Mouse (Mus musculus) monocyte, adult 5-6 weeks (primary cell): ENCODE results near the gene Dmrtc1c2. TPM values are rescaled to one million over a fixed set of nuclear protein-coding genes. Genes with fewer than 3 reads are reported as not detected.
"Not testable (repeated sequence)": the region's sequence is repeated elsewhere in the genome, so short reads cannot be mapped to it uniquely, and the experiment has no call there.

Experiments used
- ATAC-seq: fragments of 153-309, 156-312 bp; replicated peaks from 2 replicates; pipeline ENCODE4 v1.8.0; 2017; ENCODE audit warnings: mild to moderate bottlenecking; ENCODE audit not compliant: low TSS enrichment, insufficient number of reproducible peaks, severe bottlenecking, poor library complexity, low FRiP score
- total RNA-seq: library from RNA; stranded (forward); fragments of 200-1000, 200-491, 200-594 nt; gene quantifications from 3 replicates; pipeline ENCODE4 v1.2.3, GENCODE M21; 2017

Gene Dmrtc1c2
- not detected in 3 replicates for total RNA-seq

- ATAC-seq, result not testable (repeated sequence)
Measured at GRCm38 (mm10) chrX:102854516-102854915, at the start of gene Dmrtc1c2. TSS of gene Dmrtc1c2 (minus strand) at chrX:102854616.

DNA sequence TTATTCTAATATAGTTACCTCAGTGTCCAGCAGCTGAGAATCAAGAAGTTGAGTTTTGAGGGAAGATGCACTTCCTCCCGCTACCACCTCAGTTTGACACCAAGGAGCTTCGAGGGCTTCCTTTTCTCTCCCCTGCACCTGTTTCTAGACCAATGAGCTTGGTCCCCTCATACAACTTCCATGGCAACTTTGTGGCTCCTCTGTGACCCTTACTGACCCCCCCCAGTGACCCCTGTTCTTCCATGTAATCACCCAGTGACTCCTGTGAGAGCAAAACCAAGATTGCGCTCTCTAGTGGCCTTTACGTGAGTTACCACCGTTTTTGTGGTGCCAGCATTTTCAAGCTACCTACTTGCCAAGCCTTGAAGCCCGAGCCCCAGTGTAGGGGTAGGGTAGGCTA, 13.5 kb upstream of the Dmrtc1c2 start, which contains the start of gene 1700031F05Rik:
Gene 1700031F05Rik (minus strand): TSS at position 101 of the 400 bp plus-strand sequence.
- ATAC-seq, result no peak

GRCm38 (mm10) chrX:102812311-102812710, 42.1 kb downstream of the Dmrtc1c2 start:
- ATAC-seq, result no peak

DNA sequence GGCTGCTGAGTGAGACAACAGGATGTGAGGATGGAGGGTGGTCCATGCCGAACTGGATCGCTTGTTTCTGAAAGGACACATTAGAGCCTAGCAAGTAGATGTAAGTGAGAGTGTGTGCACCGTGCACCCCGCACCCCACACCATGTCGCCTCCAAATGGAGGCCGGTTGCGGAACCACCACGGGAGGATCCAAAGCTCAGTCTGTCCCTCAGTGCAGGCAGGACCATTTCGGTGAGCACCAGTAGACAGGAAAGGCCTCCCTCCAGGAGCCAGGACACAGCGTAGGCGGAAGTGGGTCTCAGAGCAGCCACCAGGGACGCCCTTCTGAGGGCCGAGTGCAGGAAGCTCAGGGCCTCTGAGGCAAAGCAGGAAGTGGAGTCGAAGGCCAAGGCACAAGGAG, 51.8 kb downstream of the Dmrtc1c2 start, which contains the start of gene Dmrtc1c1:
Gene Dmrtc1c1 (plus strand): TSS at position 301 of the 400 bp plus-strand sequence.
- not testable (repeated sequence) for ATAC-seq

Other genes with a start within 250 kb of the Dmrtc1c2 start
- 5.2 to 6.7 TPM (median 6.1 TPM) in 3 replicates for gene Phka1, start 210.4 kb downstream of the Dmrtc1c2 start, total RNA-seq
- not detected in 3 replicates for gene Gm3880, start 167.6 kb downstream of the Dmrtc1c2 start, total RNA-seq
- gene Gm9112, start 147.0 kb downstream of the Dmrtc1c2 start, total RNA-seq, result not detected in 3 replicates
- not detected in 3 replicates for gene Dmrtc1b, start 146.8 kb downstream of the Dmrtc1c2 start, total RNA-seq
- gene Dmrtc1c1, start 51.7 kb downstream of the Dmrtc1c2 start, total RNA-seq, result not detected in 3 replicates
- gene 1700031F05Rik, start 13.4 kb upstream of the Dmrtc1c2 start, total RNA-seq, result not detected in 3 replicates
- not detected in 3 replicates for gene Dmrtc1a, start 54.1 kb upstream of the Dmrtc1c2 start, total RNA-seq
- not detected in 3 replicates for gene 1700011M02Rik, start 54.3 kb upstream of the Dmrtc1c2 start, total RNA-seq
- gene 1700018G05Rik, start 73.8 kb upstream of the Dmrtc1c2 start, total RNA-seq, result not detected in 3 replicates